Mouse (Mus musculus) heart, embryonic 14.5 days (tissue): ENCODE results near the gene Gm39115. TPM values are rescaled to one million over a fixed set of nuclear protein-coding genes. Genes with fewer than 3 reads are reported as not detected.
"Not testable (repeated sequence)": the region's sequence is repeated elsewhere in the genome, so short reads cannot be mapped to it uniquely, and the experiment has no call there.

ENCODE experiments used
- ATAC-seq: fragments of 200-750 bp; cut with Nextera tagmentation; 2 replicates; pipeline ENCODE4 v1.8.0; 2017; ENCODE audit warnings: low read depth, moderate TSS enrichment; ENCODE audit not compliant: insufficient number of reproducible peaks, insufficient read depth, low FRiP score
- H3K27ac ChIP-seq, 2 experiments: fragments of 200-500 bp in 1 of 2; fragments of 300-500 bp in 1 of 2; sonication (generic) in 1 of 2; replicated peaks in 1 of 2; 2 replicates each; pipeline ENCODE4 v1.5.1; 2012 to 2014; ENCODE audit warnings: low read depth in 2 of 2, low read length in 2 of 2, control low read depth in 1 of 2, mild to moderate bottlenecking in 1 of 2, mixed read lengths in 1 of 2; ENCODE audit not compliant: control insufficient read depth in 1 of 2, insufficient read depth in 1 of 2
- H3K27me3 ChIP-seq: fragments of 300-500 bp; sonication (generic); 2 replicates; pipeline ENCODE4 v1.6.1; 2014; ENCODE audit warnings: mild to moderate bottlenecking, low read length, control low read depth; ENCODE audit not compliant: control insufficient read depth, insufficient read depth
- H3K36me3 ChIP-seq: fragments of 300-500 bp; sonication (generic); 2 replicates; pipeline ENCODE4 v1.6.1; 2014; ENCODE audit warnings: mild to moderate bottlenecking, control low read depth, low read length, mixed read lengths; ENCODE audit not compliant: control insufficient read depth, insufficient read depth
- H3K4me1 ChIP-seq, 2 experiments: fragments of 200-500 bp in 1 of 2; fragments of 300-500 bp in 1 of 2; sonication (generic) in 1 of 2; 2 replicates each; pipeline ENCODE4 v1.6.1; 2012 to 2014; ENCODE audit warnings: low read length in 2 of 2, control low read depth in 1 of 2, mixed read lengths in 1 of 2; ENCODE audit not compliant: control insufficient read depth in 2 of 2, insufficient read depth in 2 of 2
- H3K4me2 ChIP-seq: fragments of 300-500 bp; sonication (generic); 2 replicates; pipeline ENCODE4 v1.6.1; 2014; ENCODE audit warnings: mild to moderate bottlenecking, low read length
- H3K4me3 ChIP-seq, 2 experiments: fragments of 200-500 bp in 1 of 2; fragments of 300-500 bp in 1 of 2; sonication (generic) in 1 of 2; 2 replicates each; pipeline ENCODE4 v1.5.1; 2012 to 2014; ENCODE audit warnings: low read length in 2 of 2, mild to moderate bottlenecking in 2 of 2, control low read depth in 1 of 2, low read depth in 1 of 2, moderate library complexity in 1 of 2; ENCODE audit not compliant: control insufficient read depth in 1 of 2, insufficient read depth in 1 of 2
- H3K9ac ChIP-seq: fragments of 300-500 bp; sonication (generic); 2 replicates; pipeline ENCODE4 v1.6.1; 2014; ENCODE audit warnings: mild to moderate bottlenecking, low read length
- H3K9me3 ChIP-seq: fragments of 300-500 bp; sonication (generic); 2 replicates; pipeline ENCODE4 v1.6.1; 2016; ENCODE audit warnings: low read length, control low read depth; ENCODE audit not compliant: control insufficient read depth
- WGBS: fragments of 180-500 bp; shearing (Covaris S2); extraction: QIAGEN DNeasy Blood & Tissue Kit; methylation state at CpG from one replicate; pipeline ENCODE4 v1.1.7; 2014; 5-methylcytosine and 5-hydroxymethylcytosine counted together
- polyA plus RNA-seq: library from polyadenylated mRNA; unstranded; fragments of >200 nt; fragmentation: Nextera tagmentation; extraction: Ambion mirVana; gene quantifications from 2 replicates; pipeline ENCODE4 v1.2.1, GENCODE M21; 2014

Gene Gm39115
- polyA plus RNA-seq, 1 experiment from 2014 or later = not detected

GRCm38 (mm10) chr7:142155308-142155707, 19.5 kb upstream of the Gm39115 start:
- 44% methylated on average over 1 of the region's 1 CpGs for WGBS
- Histone ChIP-seq H3K27me3 (no peaks in the 10 kb centered on the region), H3K4me1 (no peaks in the 10 kb centered on the region), H3K9me3 (no peaks in the 10 kb centered on the region), H3K36me3 (no peaks in the 10 kb centered on the region), H3K4me2 (no peak overlapping the region), H3K4me3 (no peak overlapping the region), H3K9ac (no peak overlapping the region), H3K27ac (no peak overlapping the region)
- ATAC-seq = no peak

- H3K4me1 ChIP-seq = no peaks in the 10 kb centered on the region
- H3K27ac ChIP-seq = no peak overlapping the region
- ATAC-seq = no peak
- no peaks in the 10 kb centered on the region for H3K9me3 ChIP-seq
- H3K27me3 ChIP-seq = no peaks in the 10 kb centered on the region
- no peak overlapping the region for H3K9ac ChIP-seq
- WGBS = 69% methylated on average over 4 of the region's 4 CpGs
- H3K4me2 ChIP-seq = no peak overlapping the region
- H3K4me3 ChIP-seq = no peak overlapping the region
- H3K36me3 ChIP-seq = no peaks in the 10 kb centered on the region
Measured at GRCm38 (mm10) chr7:142152191-142152590, 16.4 kb upstream of the Gm39115 start.

GRCm38 (mm10) chr7:142148633-142149032, 12.8 kb upstream of the Gm39115 start:
- no peak overlapping the region for H3K4me3 ChIP-seq
- H3K27ac ChIP-seq = no peak overlapping the region
- no peaks in the 10 kb centered on the region for H3K4me1 ChIP-seq
- H3K27me3 ChIP-seq = 0 out of 2 replicates have a peak, but pooled peaks cover 5% of the 10 kb centered on the region
- no peak overlapping the region for H3K4me2 ChIP-seq
- no peaks in the 10 kb centered on the region for H3K36me3 ChIP-seq
- no peaks in the 10 kb centered on the region for H3K9me3 ChIP-seq
- ATAC-seq = no peak
- H3K9ac ChIP-seq = no peak overlapping the region

GRCm38 (mm10) chr7:142146033-142146432, 10.2 kb upstream of the Gm39115 start:
- Histone ChIP-seq H3K4me3 (no peak overlapping the region), H3K4me2 (no peak overlapping the region), H3K36me3 (no peaks in the 10 kb centered on the region), H3K27ac (no peak overlapping the region), H3K9ac (no peak overlapping the region), H3K4me1 (no peaks in the 10 kb centered on the region; a peak in 1 of 4 replicates), H3K9me3 (no peaks in the 10 kb centered on the region), H3K27me3 (0 out of 2 replicates have a peak, but pooled peaks cover 5% of the 10 kb centered on the region)
- 0% methylated on average over 1 of the region's 1 CpGs for whole genome bisulfite sequencing
- ATAC-seq = no peak

- Histone ChIP-seq H3K9me3 (no peaks in the 10 kb centered on the region), H3K27me3 (0 out of 2 replicates have a peak, but pooled peaks cover 5% of the 10 kb centered on the region), H3K4me3 (no peak overlapping the region), H3K9ac (no peak overlapping the region), H3K36me3 (no peaks in the 10 kb centered on the region), H3K27ac (no peak overlapping the region), H3K4me1 (peaks cover 0 to 2% of the 10 kb centered on the region in 2 experiments; a peak in 1 of 4 replicates), H3K4me2 (no peak overlapping the region)
- no peak for ATAC-seq
- 33% methylated on average over 4 of the region's 4 CpGs for WGBS
Measured at GRCm38 (mm10) chr7:142145413-142145940, 9.6 kb upstream of the Gm39115 start.

- Histone ChIP-seq H3K27ac (no peak within 1 kb of the TSS), H3K36me3 (no peaks in the 10 kb centered on the region), H3K27me3 (0 out of 2 replicates have a peak, but pooled peaks cover 5% of the 10 kb centered on the region), H3K4me2 (no peak within 1 kb of the TSS), H3K4me1 (peaks cover 0 to 2% of the 10 kb centered on the region in 2 experiments; a peak in 1 of 4 replicates), H3K4me3 (no peak within 1 kb of the TSS), H3K9ac (no peak within 1 kb of the TSS), H3K9me3 (no peaks in the 10 kb centered on the region)
- ATAC-seq = no peak
- WGBS = 57% methylated on average over 1 of the region's 1 CpGs
Measured at GRCm38 (mm10) chr7:142144507-142144906, 8.7 kb upstream of the Gm39115 start, which contains the start of gene Gm45337. TSS of gene Gm45337 (minus strand) at chr7:142144607.

GRCm38 (mm10) chr7:142143506-142144010, 7.7 kb upstream of the Gm39115 start:
- not testable (repeated sequence) for H3K9ac ChIP-seq, H3K27ac ChIP-seq, H3K27me3 ChIP-seq, ATAC-seq, H3K4me1 ChIP-seq, H3K9me3 ChIP-seq, H3K4me3 ChIP-seq, H3K4me2 ChIP-seq, H3K36me3 ChIP-seq
- WGBS = 23% methylated on average over 1 of the region's 1 CpGs

GRCm38 (mm10) chr7:142140696-142141095, 4.9 kb upstream of the Gm39115 start:
- H3K4me2 ChIP-seq = no peak overlapping the region
- H3K4me3 ChIP-seq = no peak overlapping the region
- H3K9ac ChIP-seq = no peak overlapping the region
- H3K4me1 ChIP-seq = peaks cover 0 to 2% of the 10 kb centered on the region in 2 experiments; a peak in 1 of 4 replicates
- ATAC-seq = no peak
- WGBS = 8% methylated on average over 1 of the region's 1 CpGs
- H3K27me3 ChIP-seq = 0 out of 2 replicates have a peak, but pooled peaks cover 5% of the 10 kb centered on the region
- no peaks in the 10 kb centered on the region for H3K9me3 ChIP-seq
- no peaks in the 10 kb centered on the region for H3K36me3 ChIP-seq
- no peak overlapping the region for H3K27ac ChIP-seq
